Mouse (Mus musculus) heart, postnatal 0 days (tissue): ENCODE measurements at regions not wholly inside any gene's neighbourhood (a gene's known extent, or its start where the extent isn't known, plus 50 kb on each side); places are given as distances from the start of the nearest gene placed in this dataset.

Source experiments
- CTCF ChIP-seq: IDR thresholded peaks from 2 replicates; pipeline ENCODE4 v1.5.1; 2016; ENCODE audit warnings: antibody characterized with exemption, control low read depth, low read depth
- EP300 ChIP-seq: IDR thresholded peaks from 2 replicates; pipeline ENCODE4 v1.6.1; 2016; ENCODE audit warnings: antibody characterized with exemption, low read depth

DNA sequence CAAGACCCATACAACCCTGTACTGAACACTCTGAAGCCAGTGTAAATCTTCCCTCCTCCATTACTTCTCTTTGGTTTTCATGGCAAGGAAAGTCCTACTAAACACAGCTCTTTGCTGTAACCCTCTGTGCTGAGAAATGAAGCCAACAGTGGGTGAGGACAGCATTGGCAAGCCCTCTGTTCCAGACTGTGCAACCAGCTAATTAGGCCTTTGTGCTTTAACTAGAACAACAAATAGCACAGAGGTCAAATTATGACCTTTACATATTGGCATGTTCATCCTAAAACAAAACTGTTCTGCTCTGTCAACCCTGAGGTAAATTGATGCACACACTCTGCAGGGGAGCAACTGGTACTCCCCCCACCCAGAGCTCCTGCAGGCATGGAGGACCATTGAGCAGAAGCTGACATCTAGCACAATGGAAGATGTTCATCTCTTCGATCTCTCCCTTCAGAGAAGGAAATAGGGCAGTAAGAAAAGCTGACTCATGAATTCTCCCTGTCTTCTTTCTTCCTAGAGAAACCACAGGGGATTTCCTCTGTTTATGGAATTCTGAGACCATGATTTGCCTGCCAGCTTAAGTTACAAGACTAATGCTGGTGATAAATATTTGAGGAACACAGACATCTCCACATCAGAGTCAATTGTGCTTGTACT is 163.1 kb downstream of the Ptger3 start:
- TF ChIP-seq EP300: no peak
- no peak for TF ChIP-seq CTCF
